Mouse (Mus musculus) liver, embryonic 15.5 days (tissue): ENCODE results near the gene Daam1. TPM values are rescaled to one million over a fixed set of nuclear protein-coding genes. Genes with fewer than 3 reads are reported as not detected.

Experiments used
- ATAC-seq: fragments of 200-750 bp; cut with Nextera tagmentation; 2 replicates; pipeline ENCODE4 v1.8.0; 2017; ENCODE audit warnings: moderate number of reproducible peaks, mild to moderate bottlenecking, moderate library complexity; ENCODE audit not compliant: insufficient read depth
- H3K27ac ChIP-seq: fragments of 300-500 bp; sonication (generic); replicated peaks from 2 replicates; pipeline ENCODE4 v1.5.1; 2015; ENCODE audit warnings: mild to moderate bottlenecking, inconsistent platforms
- H3K27me3 ChIP-seq: fragments of 300-500 bp; sonication (generic); 2 replicates; pipeline ENCODE4 v1.6.1; 2015; ENCODE audit warnings: mild to moderate bottlenecking, inconsistent platforms
- H3K36me3 ChIP-seq: fragments of 300-500 bp; sonication (generic); replicated peaks from 2 replicates; pipeline ENCODE4 v1.6.1; 2015; ENCODE audit warnings: moderate library complexity, mild to moderate bottlenecking, inconsistent platforms
- H3K4me1 ChIP-seq: fragments of 300-500 bp; sonication (generic); replicated peaks from 2 replicates; pipeline ENCODE4 v1.6.1; 2015; ENCODE audit warnings: inconsistent platforms
- H3K4me2 ChIP-seq: fragments of 300-500 bp; sonication (generic); 2 replicates; pipeline ENCODE4 v1.6.1; 2015; ENCODE audit warnings: moderate library complexity, mild to moderate bottlenecking, inconsistent platforms
- H3K4me3 ChIP-seq: fragments of 300-500 bp; sonication (generic); replicated peaks from 2 replicates; pipeline ENCODE4 v1.5.1; 2015; ENCODE audit warnings: mild to moderate bottlenecking, inconsistent platforms
- H3K9ac ChIP-seq: fragments of 300-500 bp; sonication (generic); 2 replicates; pipeline ENCODE4 v1.6.1; 2015; ENCODE audit warnings: moderate library complexity, mild to moderate bottlenecking, inconsistent platforms
- H3K9me3 ChIP-seq: fragments of 300-500 bp; sonication (generic); replicated peaks from 2 replicates; pipeline ENCODE4 v1.6.1; 2016; ENCODE audit warnings: inconsistent platforms
- WGBS: fragments of 180-500 bp; shearing (Covaris S2); methylation state at CpG from one replicate; pipeline ENCODE4 v1.1.7; 2015; ENCODE audit warnings: mixed read lengths; ENCODE audit not compliant: insufficient replicate concordance; 5-methylcytosine and 5-hydroxymethylcytosine counted together
- polyA plus RNA-seq: library from polyadenylated mRNA; unstranded; fragments of >200 nt; fragmentation: Nextera tagmentation; extraction: Ambion mirVana; gene quantifications from 2 replicates; pipeline ENCODE4 v1.2.1, GENCODE M21; 2015

The Daam1 gene
- 8.8 and 9.2 TPM in 2 replicates for polyA plus RNA-seq

GRCm38 (mm10) chr12:71830607-71831257, at the start of gene Daam1:
TSS of gene Daam1 (plus strand) at chr12:71831078.
- Histone ChIP-seq H3K27ac (peak within 1 kb of the TSS; percentile 97), H3K4me1 (peaks cover 55% of the 10 kb centered on the region), H3K4me2 (peak within 1 kb of the TSS; percentile 95), H3K4me3 (peak within 1 kb of the TSS; percentile 90), H3K9me3 (no peaks in the 10 kb centered on the region), H3K27me3 (0 out of 2 replicates have a peak, but pooled peaks cover 6% of the 10 kb centered on the region), H3K36me3 (no peaks in the 10 kb centered on the region), H3K9ac (peak within 1 kb of the TSS; percentile 85)
- ATAC-seq: peak; percentile 95
- under 1% methylated on average over 35 of the region's 35 CpGs for WGBS

- no peak for ATAC-seq
- H3K27me3 ChIP-seq: peaks cover 4% of the 10 kb centered on the region; the same call in 1 of the 2 replicates
- no peaks in the 10 kb centered on the region for H3K4me1 ChIP-seq
- no peak overlapping the region for H3K9ac ChIP-seq
- WGBS: 13% methylated on average over 7 of the region's 7 CpGs
- no peaks in the 10 kb centered on the region for H3K9me3 ChIP-seq
- H3K4me3 ChIP-seq: no peak overlapping the region
- no peak overlapping the region for H3K27ac ChIP-seq
- H3K36me3 ChIP-seq: no peaks in the 10 kb centered on the region
- no peak overlapping the region for H3K4me2 ChIP-seq
Measured at GRCm38 (mm10) chr12:71781220-71781619, 49.7 kb upstream of the Daam1 start.

GRCm38 (mm10) chr12:71783970-71784369, 46.9 kb upstream of the Daam1 start:
- WGBS: 69% methylated on average over 3 of the region's 3 CpGs

GRCm38 (mm10) chr12:71784666-71785255, 46.1 kb upstream of the Daam1 start:
- H3K27ac ChIP-seq: no peak overlapping the region
- H3K4me2 ChIP-seq: no peak overlapping the region
- no peaks in the 10 kb centered on the region for H3K9me3 ChIP-seq
- H3K4me3 ChIP-seq: no peak overlapping the region
- no peak for ATAC-seq
- no peaks in the 10 kb centered on the region for H3K4me1 ChIP-seq
- WGBS: 57% methylated on average over 11 of the region's 11 CpGs
- H3K27me3 ChIP-seq: no peaks in the 10 kb centered on the region; the same call in 1 of the 2 replicates
- H3K36me3 ChIP-seq: no peaks in the 10 kb centered on the region
- no peak overlapping the region for H3K9ac ChIP-seq

More at GRCm38 (mm10) chr12:71783970-71784369, 46.9 kb upstream of the Daam1 start:
- Histone ChIP-seq H3K4me3 (no peak overlapping the region), H3K27me3 (no peaks in the 10 kb centered on the region; the same call in 1 of the 2 replicates), H3K9me3 (no peaks in the 10 kb centered on the region), H3K4me1 (no peaks in the 10 kb centered on the region), H3K27ac (no peak overlapping the region), H3K36me3 (no peaks in the 10 kb centered on the region), H3K4me2 (no peak overlapping the region), H3K9ac (no peak overlapping the region)
- ATAC-seq: no peak

- Histone ChIP-seq H3K27ac (no peak overlapping the region), H3K4me3 (no peak overlapping the region), H3K9ac (no peak overlapping the region), H3K27me3 (no peaks in the 10 kb centered on the region; the same call in 1 of the 2 replicates), H3K4me1 (no peaks in the 10 kb centered on the region), H3K36me3 (no peaks in the 10 kb centered on the region), H3K9me3 (no peaks in the 10 kb centered on the region), H3K4me2 (no peak overlapping the region)
- no peak for ATAC-seq
Measured at GRCm38 (mm10) chr12:71786521-71786920, 44.4 kb upstream of the Daam1 start.

GRCm38 (mm10) chr12:71788791-71789190, 42.1 kb upstream of the Daam1 start:
- Histone ChIP-seq H3K9me3 (no peaks in the 10 kb centered on the region), H3K27me3 (no peaks in the 10 kb centered on the region), H3K4me3 (no peak overlapping the region), H3K9ac (no peak overlapping the region), H3K36me3 (no peaks in the 10 kb centered on the region), H3K27ac (no peak overlapping the region), H3K4me1 (no peaks in the 10 kb centered on the region), H3K4me2 (no peak overlapping the region)
- WGBS: 55% methylated on average over 4 of the region's 4 CpGs
- ATAC-seq: no peak

- no peaks in the 10 kb centered on the region for H3K27me3 ChIP-seq
Measured at GRCm38 (mm10) chr12:71790581-71790980, 40.3 kb upstream of the Daam1 start.

GRCm38 (mm10) chr12:71793114-71793513, 37.8 kb upstream of the Daam1 start:
- Histone ChIP-seq H3K9me3 (no peaks in the 10 kb centered on the region), H3K27me3 (no peaks in the 10 kb centered on the region), H3K4me1 (no peaks in the 10 kb centered on the region), H3K9ac (no peak overlapping the region), H3K4me2 (no peak overlapping the region), H3K4me3 (no peak overlapping the region), H3K36me3 (no peaks in the 10 kb centered on the region), H3K27ac (no peak overlapping the region)
- no peak for ATAC-seq
- 67% methylated on average over 2 of the region's 2 CpGs for WGBS

More at GRCm38 (mm10) chr12:71790581-71790980, 40.3 kb upstream of the Daam1 start:
- Histone ChIP-seq H3K27ac (no peak overlapping the region), H3K4me3 (no peak overlapping the region), H3K4me2 (no peak overlapping the region), H3K4me1 (no peaks in the 10 kb centered on the region), H3K9ac (no peak overlapping the region), H3K36me3 (no peaks in the 10 kb centered on the region), H3K9me3 (no peaks in the 10 kb centered on the region)
- 73% methylated on average over 1 of the region's 1 CpGs for WGBS
- ATAC-seq: no peak

- Histone ChIP-seq H3K27me3 (no peaks in the 10 kb centered on the region), H3K27ac (no peak overlapping the region), H3K9me3 (no peaks in the 10 kb centered on the region), H3K4me1 (no peaks in the 10 kb centered on the region), H3K4me2 (no peak overlapping the region), H3K9ac (no peak overlapping the region), H3K36me3 (no peaks in the 10 kb centered on the region), H3K4me3 (no peak overlapping the region)
- ATAC-seq: no peak
- WGBS: 27% methylated on average over 4 of the region's 4 CpGs
Measured at GRCm38 (mm10) chr12:71795626-71796025, 35.3 kb upstream of the Daam1 start.

- no peak for ATAC-seq
- WGBS: 7% methylated on average over 7 of the region's 7 CpGs
- no peaks in the 10 kb centered on the region for H3K27me3 ChIP-seq
- no peaks in the 10 kb centered on the region for H3K36me3 ChIP-seq
- H3K4me1 ChIP-seq: no peaks in the 10 kb centered on the region
- H3K9me3 ChIP-seq: no peaks in the 10 kb centered on the region
- no peak overlapping the region for H3K9ac ChIP-seq
- H3K4me2 ChIP-seq: no peak overlapping the region
- no peak overlapping the region for H3K27ac ChIP-seq
- H3K4me3 ChIP-seq: no peak overlapping the region
Measured at GRCm38 (mm10) chr12:71796517-71796916, 34.4 kb upstream of the Daam1 start.

GRCm38 (mm10) chr12:71807306-71807705, 23.6 kb upstream of the Daam1 start:
- H3K9me3 ChIP-seq: no peaks in the 10 kb centered on the region

More at GRCm38 (mm10) chr12:71807306-71807705, 23.6 kb upstream of the Daam1 start:
- 63% methylated on average over 9 of the region's 9 CpGs for WGBS
- H3K9ac ChIP-seq: no peak overlapping the region
- H3K4me2 ChIP-seq: no peak overlapping the region
- H3K4me1 ChIP-seq: no peaks in the 10 kb centered on the region
- H3K27me3 ChIP-seq: no peaks in the 10 kb centered on the region
- H3K36me3 ChIP-seq: no peaks in the 10 kb centered on the region
- ATAC-seq: no peak
- H3K27ac ChIP-seq: no peak overlapping the region
- H3K4me3 ChIP-seq: no peak overlapping the region
